In the genomic region with DNA sequence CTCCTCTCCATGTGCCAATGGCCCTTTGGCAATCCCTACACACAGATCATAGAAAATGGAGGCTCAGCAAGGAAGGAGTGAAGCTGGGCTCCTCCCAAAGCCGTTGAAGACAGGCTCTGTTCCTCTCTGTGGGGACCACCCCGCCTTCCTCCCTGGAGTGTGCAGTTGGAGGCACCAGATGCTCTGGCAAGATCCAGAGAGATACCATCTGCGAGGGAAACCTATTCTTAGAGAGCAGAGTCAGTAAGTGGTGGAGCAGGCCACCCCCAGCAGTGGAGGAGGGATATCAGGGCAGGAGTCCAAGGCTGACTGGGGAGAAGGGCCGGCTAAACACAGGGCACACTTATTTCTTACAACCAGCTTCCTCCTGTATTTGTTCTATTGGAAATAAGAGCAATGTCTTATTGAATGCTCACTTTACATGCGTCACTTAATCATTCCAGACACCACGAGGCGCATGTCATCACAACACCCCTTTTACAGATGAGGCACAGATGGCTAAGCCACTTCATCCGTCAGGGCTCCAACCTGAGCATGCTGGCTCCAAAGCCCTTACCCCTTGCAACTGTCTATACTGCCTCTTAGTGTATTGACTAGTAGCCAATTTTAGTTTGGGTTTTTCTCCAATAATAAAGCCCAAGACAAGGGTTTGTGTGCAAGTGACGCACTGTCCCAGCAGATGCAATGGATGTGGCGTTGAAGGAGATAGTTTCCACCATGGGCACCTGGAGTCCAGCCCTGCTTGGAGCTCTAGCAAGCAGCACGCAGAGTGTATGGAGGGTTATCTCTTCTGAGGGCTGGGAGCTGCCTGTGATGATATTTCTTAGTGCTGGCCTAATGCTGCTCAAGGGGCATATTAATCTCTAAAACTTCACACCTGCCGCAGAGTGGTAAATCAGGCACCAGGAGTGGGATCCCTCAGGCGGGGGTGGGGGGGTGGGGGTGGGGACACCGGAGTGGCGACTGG, we compare ENCODE assay signal across 7 mouse cellular contexts. TPM values are rescaled to one million over a fixed set of nuclear protein-coding genes. Genes with fewer than 3 reads are reported as not detected.
DNase-seq lines count a peak whose midpoint lies in the region; ATAC-seq lines count a peak whose summit lies in the region.

No protein-coding gene starts in this region.

- peak; percentile 91 for DNase-seq in MN1 (ENCODE audit: low spot score)
- DNase-seq in cerebellum, adult 11 months: peak; percentile 69
- peak; percentile 86 to 88 for DNase-seq in frontal cortex, postnatal 14 days (ENCODE audit: low spot score in 2 of 2)
- peak; percentile 68 to 96 for DNase-seq in left cerebral cortex, adult 8-10 months (ENCODE audit: low spot score in 2 of 2)
- no peak for DNase-seq in ovary, adult 18-20 months (ENCODE audit: low spot score)
- no peak for DNase-seq in kidney, postnatal 10 days

- peak overlapping the region; percentile 61 for H3K27ac ChIP-seq in neural tube, embryonic 13.5 days (replicated peaks)

- H3K27me3 ChIP-seq in neural tube, embryonic 13.5 days: no peaks in the 10 kb centered on the region

- no peak overlapping the region for H3K4me2 ChIP-seq in neural tube, embryonic 13.5 days

- 41% methylated on average over 15 of the region's 15 CpGs for WGBS in neural tube, embryonic 13.5 days

- no peak overlapping the region for H3K4me3 ChIP-seq in neural tube, embryonic 13.5 days

- H3K36me3 ChIP-seq in neural tube, embryonic 13.5 days: peaks cover 7% of the 10 kb centered on the region

- ATAC-seq in neural tube, embryonic 13.5 days (ENCODE audit: low read depth): peak; percentile 76

- H3K9me3 ChIP-seq in neural tube, embryonic 13.5 days: no peaks in the 10 kb centered on the region

- 0 out of 2 replicates have a peak overlapping the region, but pooled peaks have one; percentile 12 for H3K9ac ChIP-seq in neural tube, embryonic 13.5 days

- H3K4me1 ChIP-seq in neural tube, embryonic 13.5 days (replicated peaks): peaks cover 23% of the 10 kb centered on the region

RNA-seq across cellular contexts. Expression of a gene that starts 14.5 kb away (rescaled TPM):
- total RNA-seq in left cerebral cortex, adult 8-10 months (2022): 10 to 100 TPM; 10.5 to 13.9 (median 13.1) TPM
- polyA plus RNA-seq in neural tube, embryonic 13.5 days (2015; fragmentation: Nextera tagmentation; extraction: Ambion mirVana): 6.0 and 6.3 TPM in 2 replicates

RNA-seq across cellular contexts. Expression of a gene that starts 19.3 kb away (rescaled TPM):
- 10 to 100 TPM; 13.2 to 15.2 (median 14.1) TPM for total RNA-seq in left cerebral cortex, adult 8-10 months (2022)
- 13.6 and 16.1 TPM in 2 replicates for polyA plus RNA-seq in neural tube, embryonic 13.5 days (2015; fragmentation: Nextera tagmentation; extraction: Ambion mirVana)

RNA-seq across cellular contexts. Expression of a gene that starts 25.5 kb away (rescaled TPM):
- 10 to 100 TPM; 76.7 to 90.9 (median 82.4) TPM for total RNA-seq in left cerebral cortex, adult 8-10 months (2022)
- polyA plus RNA-seq in neural tube, embryonic 13.5 days (2015; fragmentation: Nextera tagmentation; extraction: Ambion mirVana): 11.5 and 17.4 TPM in 2 replicates

RNA-seq across cellular contexts. Expression of a gene that starts 28.9 kb away (rescaled TPM):
- total RNA-seq in left cerebral cortex, adult 8-10 months (2022): 10 to 100 TPM in 3 of 4 experiments, 1 to 10 TPM in 1; 9.5 to 10.9 (median 10.2) TPM
- polyA plus RNA-seq in neural tube, embryonic 13.5 days (2015; fragmentation: Nextera tagmentation; extraction: Ambion mirVana): 1.0 and 2.0 TPM in 2 replicates

RNA-seq across cellular contexts. Expression of a gene that starts 29.0 kb away (rescaled TPM):
- not detected for total RNA-seq in left cerebral cortex, adult 8-10 months (2022)
- polyA plus RNA-seq in neural tube, embryonic 13.5 days (2015; fragmentation: Nextera tagmentation; extraction: Ambion mirVana): 1.0 TPM in 1 of 2 replicates, not detected in the other

Comparison
In these comparisons a context has a peak if more than half of its experiments do, and no peak if none do; other contexts are left out.
1. DNase-seq: peak in MN1 (single experiment), cerebellum, adult 11 months (single experiment), frontal cortex, postnatal 14 days (2 of 2) and left cerebral cortex, adult 8-10 months (2 of 2); none in ovary, adult 18-20 months (single experiment) and kidney, postnatal 10 days (single experiment).